Mouse (Mus musculus) urinary bladder, postnatal 36 days (tissue): Measurements from ENCODE around the gene Col5a2.
"Not testable (repeated sequence)": the region's sequence is repeated elsewhere in the genome, so short reads cannot be mapped to it uniquely, and the experiment has no call there.

ENCODE experiments used
- DNase-seq, 2 experiments: peaks; one replicate each; pipeline ENCODE4 v3.0.0; 2022; ENCODE audit warnings: low spot score in 2 of 2, mixed read lengths in 1 of 2

The Col5a2 gene

DNA sequence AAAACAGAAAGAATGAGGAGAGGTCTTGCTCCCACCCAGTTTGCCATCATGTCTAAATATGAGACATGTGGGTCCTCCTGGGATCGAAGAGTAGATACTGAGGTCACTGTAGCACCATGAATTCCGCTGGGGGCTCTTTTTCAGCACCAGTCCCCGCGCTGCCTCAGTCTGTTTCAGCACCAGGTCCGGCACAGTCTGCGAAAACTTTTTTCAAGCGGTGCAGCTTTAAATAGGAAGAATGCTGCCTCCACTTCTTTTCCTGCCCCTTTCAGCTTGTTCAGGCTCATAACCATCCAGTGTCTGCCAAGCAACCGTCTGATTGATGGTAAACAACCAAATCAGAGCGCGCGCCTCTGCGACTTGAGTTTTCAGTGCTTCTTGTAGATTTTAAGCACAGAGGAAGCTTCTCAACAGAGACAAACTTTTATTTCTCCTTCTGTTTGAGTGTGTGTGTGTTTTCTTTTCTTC is at the start of gene Col5a2:
Col5a2 (minus strand) TSS at position 418 of the 468 bp plus-strand sequence.
- peak; percentile 28 to 72 for DNase-seq

DNA sequence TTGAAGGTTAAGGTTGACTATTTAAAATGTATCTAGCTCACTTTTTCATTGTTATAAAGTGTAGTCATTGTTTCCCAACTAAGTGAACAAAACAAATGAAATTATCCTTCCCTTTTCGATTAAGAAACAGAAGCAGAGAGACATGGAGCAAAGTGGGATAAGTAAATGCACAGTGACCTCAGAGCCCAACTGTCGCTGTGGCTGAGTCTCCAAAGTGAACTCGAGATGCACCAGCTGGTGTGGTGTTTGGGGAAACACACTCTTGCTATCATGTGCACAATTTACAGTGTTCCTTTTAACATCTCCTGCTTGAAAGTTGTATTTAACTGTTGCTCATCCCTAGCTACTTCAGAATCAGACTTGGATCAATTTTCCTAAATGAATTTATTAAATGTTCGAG is 47.4 kb upstream of the Col5a2 start:
- no peak for DNase-seq

DNA sequence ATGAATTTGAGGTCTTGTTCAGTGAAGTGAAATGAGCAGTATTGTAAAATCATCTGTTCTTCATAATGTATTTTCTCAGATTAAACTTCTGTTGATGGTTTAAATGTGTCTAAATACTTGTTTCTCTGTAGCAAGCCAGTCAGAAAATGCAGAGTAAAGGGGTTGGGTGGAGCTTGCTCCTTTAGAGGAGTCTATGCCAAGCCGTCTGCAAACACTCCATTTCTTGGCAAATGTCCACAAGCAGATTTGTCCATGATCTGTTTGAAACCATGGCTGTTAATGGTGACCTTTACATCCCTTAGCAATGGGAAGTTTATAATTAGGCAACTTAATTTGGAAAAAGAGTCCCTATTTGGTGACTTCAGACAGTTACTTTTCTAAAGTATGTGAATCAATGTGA is 38.8 kb upstream of the Col5a2 start:
- DNase-seq, result peak in 1 of 2 experiments; percentile 12

GRCm38 (mm10) chr1:45541161-45541560 is 38.1 kb upstream of the Col5a2 start:
- DNase-seq, result no peak

- no peak for DNase-seq
These were observed 28.4 kb upstream of the Col5a2 start for GRCm38 (mm10) chr1:45531486-45531885.

- not testable (repeated sequence) for DNase-seq
These were observed 24.4 kb upstream of the Col5a2 start for GRCm38 (mm10) chr1:45527476-45527875.

- no peak for DNase-seq
These were observed 20.5 kb upstream of the Col5a2 start for GRCm38 (mm10) chr1:45523601-45524000.

DNA sequence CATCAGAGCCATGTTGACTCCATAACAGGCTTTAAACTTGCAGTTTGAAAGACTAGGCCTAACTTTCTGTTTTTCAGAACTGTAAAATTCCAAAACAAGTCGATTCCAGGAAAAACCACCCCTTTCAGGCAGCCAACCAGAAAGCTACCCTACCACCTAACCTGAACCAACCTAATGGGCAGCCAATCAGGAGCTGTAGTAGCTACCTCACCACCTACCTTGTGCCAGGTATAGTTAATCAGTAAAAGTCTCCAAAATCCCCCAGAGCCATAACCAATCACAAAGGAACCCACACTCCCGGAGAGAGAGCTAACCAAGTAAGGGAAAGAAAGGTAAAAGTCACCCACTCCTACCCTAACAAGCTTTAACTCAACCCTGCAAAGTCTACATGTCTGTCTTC is 18.4 kb upstream of the Col5a2 start:
- DNase-seq, result no peak

DNA sequence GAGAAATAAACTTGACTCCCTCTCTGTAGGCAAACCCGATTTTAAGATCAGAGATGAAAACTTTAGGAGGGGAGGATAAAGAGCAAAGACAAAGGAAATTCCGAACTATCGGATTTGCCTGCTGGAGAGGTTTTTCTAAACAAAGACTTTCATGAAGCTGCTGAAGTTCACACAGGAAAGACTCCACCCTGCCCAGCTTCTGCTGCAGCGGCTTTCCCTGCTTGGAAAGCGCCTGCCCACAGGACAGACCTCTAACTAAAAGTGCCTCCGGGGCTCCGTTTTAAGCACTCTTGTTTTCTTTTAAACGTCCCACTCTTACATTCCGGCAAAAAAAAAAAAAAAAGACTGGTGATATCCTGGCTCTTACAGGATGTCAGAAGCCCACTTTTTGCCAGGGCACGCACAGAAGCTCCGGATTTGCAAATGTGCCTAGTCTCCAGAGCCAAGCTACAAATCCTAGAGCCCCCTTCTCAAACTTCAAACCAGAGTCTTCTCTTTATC is 791 bp downstream of the Col5a2 start:
- DNase-seq, result peak in 1 of 2 experiments; percentile 12

DNA sequence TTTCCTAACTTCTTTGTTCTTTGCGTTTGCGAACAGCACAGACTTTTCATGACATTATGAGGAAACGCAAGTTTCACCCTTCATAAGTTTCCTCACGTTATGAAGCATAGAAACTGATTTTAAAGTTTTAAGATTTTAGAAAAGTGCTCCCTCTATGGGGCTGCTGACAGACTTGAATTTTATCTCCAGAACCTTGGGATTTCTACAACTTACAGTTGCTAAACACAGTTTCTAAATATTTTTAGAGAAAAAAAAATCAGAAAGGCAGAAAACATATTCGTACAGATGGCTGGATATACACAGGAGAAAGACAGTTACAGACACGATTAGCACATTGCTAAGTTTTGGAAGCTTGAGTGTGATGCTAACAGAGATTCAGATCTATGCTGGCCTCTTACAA is 1.6 kb downstream of the Col5a2 start:
- DNase-seq, result no peak

DNA sequence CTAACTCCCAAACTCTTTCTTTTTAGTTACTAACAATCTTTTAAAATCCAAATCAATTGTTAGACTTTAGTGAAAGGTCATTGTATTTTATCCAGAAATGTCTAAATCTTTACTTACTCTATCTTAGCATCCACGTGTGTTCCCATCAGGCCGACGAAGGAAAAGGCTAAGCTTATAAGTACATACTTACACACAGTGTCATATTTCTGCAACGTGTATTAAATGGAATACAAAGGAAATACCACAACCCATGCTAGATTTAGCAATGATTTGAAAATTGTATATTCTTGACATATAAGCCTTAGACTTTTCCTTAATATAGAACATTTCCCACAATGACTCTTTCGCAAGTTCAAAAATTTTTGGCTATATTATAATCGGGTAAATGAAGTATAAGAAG is 2.6 kb downstream of the Col5a2 start:
- no peak for DNase-seq

- no peak for DNase-seq
These were observed 8.1 kb downstream of the Col5a2 start for GRCm38 (mm10) chr1:45495025-45495424.

- no peak for DNase-seq
These were observed 10.9 kb downstream of the Col5a2 start for GRCm38 (mm10) chr1:45492130-45492723.

DNA sequence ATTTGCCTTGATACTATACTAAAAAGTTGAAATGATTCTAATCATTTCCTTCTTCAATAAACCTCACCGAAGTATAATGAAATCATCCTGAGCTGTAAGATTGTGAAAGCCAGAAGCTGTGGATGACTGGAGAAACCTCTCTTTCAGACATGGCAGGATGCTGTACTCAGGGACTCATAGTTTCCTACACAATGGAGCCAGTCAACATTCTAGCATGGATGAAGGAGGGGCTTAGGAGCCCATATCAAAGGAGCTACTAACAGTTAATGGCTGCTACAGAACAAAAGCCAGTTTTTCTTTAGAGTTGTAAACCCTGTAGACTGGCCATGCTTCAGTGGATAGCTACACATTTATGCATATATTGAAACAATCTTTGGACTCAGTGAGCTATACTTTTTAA is 12.6 kb downstream of the Col5a2 start:
- no peak for DNase-seq

DNA sequence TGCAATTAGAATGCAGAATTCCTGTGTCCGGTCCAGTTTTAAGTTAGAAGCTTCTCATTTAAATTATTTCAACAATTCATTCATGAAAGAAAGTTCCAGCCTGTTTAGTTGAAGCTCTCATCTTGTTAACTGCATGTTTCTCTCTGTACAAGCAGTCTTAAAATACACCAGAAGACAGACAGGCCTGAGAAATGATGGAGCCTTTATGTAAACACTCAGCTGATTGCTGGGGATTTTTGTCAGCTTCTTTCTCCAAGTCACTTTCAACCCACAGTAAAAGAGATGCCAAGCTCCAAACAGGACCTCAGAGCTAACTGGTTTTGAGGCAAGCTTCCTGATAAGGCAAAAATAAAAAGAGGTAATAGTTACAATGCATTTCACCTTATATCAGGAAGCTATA is 14.8 kb downstream of the Col5a2 start:
- no peak for DNase-seq

- no peak for DNase-seq
These were observed 20.1 kb downstream of the Col5a2 start for GRCm38 (mm10) chr1:45483001-45483400.

DNA sequence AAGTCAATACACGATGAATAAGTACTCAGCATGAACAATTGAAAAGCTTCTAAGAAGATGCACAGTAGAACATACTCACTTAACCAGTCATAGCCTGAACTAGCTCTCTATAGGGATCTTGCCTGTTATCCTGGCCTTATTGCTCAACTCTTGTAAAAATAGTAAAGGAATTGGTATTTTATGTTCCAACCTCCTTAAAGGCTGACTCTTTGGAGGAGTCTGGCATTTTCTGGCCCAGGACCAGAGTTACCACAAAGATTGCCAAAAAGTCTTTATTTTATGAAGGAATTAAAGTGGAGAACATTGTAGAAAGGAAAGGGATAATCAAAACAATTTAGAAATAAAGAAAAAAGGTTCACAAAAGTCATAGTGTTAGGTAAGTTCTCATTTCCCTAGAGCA is 21.2 kb downstream of the Col5a2 start:
- no peak for DNase-seq

- no peak for DNase-seq
These were observed 24.0 kb downstream of the Col5a2 start for GRCm38 (mm10) chr1:45479087-45479486.

GRCm38 (mm10) chr1:45472751-45473150 is 30.3 kb downstream of the Col5a2 start:
- DNase-seq, result no peak

GRCm38 (mm10) chr1:45460767-45461166 is 42.3 kb downstream of the Col5a2 start:
- DNase-seq, result no peak

DNA sequence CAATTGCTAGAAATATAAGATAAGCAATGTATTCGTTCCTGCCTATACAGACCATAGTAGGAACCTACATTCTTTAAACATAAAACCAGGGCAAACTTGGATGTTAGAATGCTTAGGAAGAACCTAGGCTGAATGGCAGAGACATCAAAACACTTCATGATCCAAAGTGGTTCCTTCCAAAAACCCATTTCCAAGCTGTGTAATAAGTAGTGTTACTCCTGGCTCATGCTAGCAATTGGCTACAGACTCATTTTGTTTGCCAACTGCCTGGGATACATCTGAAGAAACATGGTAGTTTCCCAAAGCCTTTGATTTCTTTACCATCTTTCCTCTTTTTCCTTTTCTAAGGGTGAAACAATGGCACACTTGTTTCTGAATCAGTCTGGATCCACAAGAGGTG is 47.3 kb downstream of the Col5a2 start:
- DNase-seq, result no peak

GRCm38 (mm10) chr1:45448856-45449255 is 54.2 kb downstream of the Col5a2 start:
- DNase-seq, result no peak

GRCm38 (mm10) chr1:45431922-45432321 is 71.2 kb downstream of the Col5a2 start:
- no peak for DNase-seq

- DNase-seq, result peak in 1 of 2 experiments; percentile 50
These were observed 72.6 kb downstream of the Col5a2 start for GRCm38 (mm10) chr1:45430520-45430919.
